Mouse (Mus musculus) stomach, postnatal 0 days (tissue): ENCODE results near the gene Pkn3. TPM values are rescaled to one million over a fixed set of nuclear protein-coding genes. Genes with fewer than 3 reads are reported as not detected.
"Not testable (repeated sequence)": the region's sequence is repeated elsewhere in the genome, so short reads cannot be mapped to it uniquely, and the experiment has no call there.

Source experiments
- ATAC-seq: fragments of 200-750 bp; cut with Nextera tagmentation; 2 replicates; pipeline ENCODE4 v1.8.0; 2017; ENCODE audit not compliant: low FRiP score, low TSS enrichment
- DNase-seq: peaks from one replicate; pipeline ENCODE4 v3.0.0-alpha.2; 2016; ENCODE audit warnings: low spot score
- H3K27ac ChIP-seq: fragments of 300-500 bp; sonication (generic); replicated peaks from 2 replicates; pipeline ENCODE4 v1.5.1; 2014; ENCODE audit warnings: mild to moderate bottlenecking, control low read depth
- H3K27me3 ChIP-seq: fragments of 300-500 bp; sonication (generic); 2 replicates; pipeline ENCODE4 v1.6.1; 2014; ENCODE audit warnings: low read length; ENCODE audit not compliant: control insufficient read depth, insufficient read depth
- H3K36me3 ChIP-seq: fragments of 300-500 bp; sonication (generic); 2 replicates; pipeline ENCODE4 v1.6.1; 2014; ENCODE audit warnings: low read length, mixed read lengths; ENCODE audit not compliant: control insufficient read depth, insufficient read depth
- H3K4me1 ChIP-seq: fragments of 300-500 bp; sonication (generic); replicated peaks from 2 replicates; pipeline ENCODE4 v1.6.1; 2014; ENCODE audit warnings: antibody characterized with exemption; ENCODE audit not compliant: control insufficient read depth, insufficient read depth
- H3K4me2 ChIP-seq: fragments of 300-500 bp; sonication (generic); replicated peaks from 2 replicates; pipeline ENCODE4 v1.6.1; 2014; ENCODE audit warnings: low read depth, mild to moderate bottlenecking, control low read depth, moderate library complexity
- H3K4me3 ChIP-seq: fragments of 300-500 bp; sonication (generic); 2 replicates; pipeline ENCODE4 v1.5.1; 2014; ENCODE audit warnings: low read depth, low read length, control low read depth
- H3K9ac ChIP-seq: fragments of 300-500 bp; sonication (generic); 2 replicates; pipeline ENCODE4 v1.6.1; 2014; ENCODE audit warnings: mild to moderate bottlenecking, low read length, control low read depth, mixed read lengths
- H3K9me3 ChIP-seq: fragments of 300-500 bp; sonication (generic); 2 replicates; pipeline ENCODE4 v1.6.1; 2016; ENCODE audit warnings: low read length; ENCODE audit not compliant: control insufficient read depth
- CTCF ChIP-seq: IDR thresholded peaks from 2 replicates; pipeline ENCODE4 v1.5.1; 2016; ENCODE audit warnings: antibody characterized with exemption, low read depth, mild to moderate bottlenecking, moderate library complexity
- EP300 ChIP-seq: optimal IDR thresholded peaks from 2 replicates; pipeline ENCODE3; 2016; ENCODE audit warnings: antibody characterized with exemption
- WGBS: fragments of 180-500 bp; shearing (Covaris S2); extraction: QIAGEN DNeasy Blood & Tissue Kit; methylation state at CpG from one replicate; pipeline ENCODE4 v1.1.7; 2014; 5-methylcytosine and 5-hydroxymethylcytosine counted together
- polyA plus RNA-seq: library from polyadenylated mRNA; unstranded; fragments of >200 nt; fragmentation: Nextera tagmentation; extraction: Ambion mirVana; gene quantifications from 2 replicates; pipeline ENCODE4 v1.2.1, GENCODE M21; 2015

Gene Pkn3
- polyA plus RNA-seq, 1 experiment from 2014 or later: 3.1 TPM

DNA sequence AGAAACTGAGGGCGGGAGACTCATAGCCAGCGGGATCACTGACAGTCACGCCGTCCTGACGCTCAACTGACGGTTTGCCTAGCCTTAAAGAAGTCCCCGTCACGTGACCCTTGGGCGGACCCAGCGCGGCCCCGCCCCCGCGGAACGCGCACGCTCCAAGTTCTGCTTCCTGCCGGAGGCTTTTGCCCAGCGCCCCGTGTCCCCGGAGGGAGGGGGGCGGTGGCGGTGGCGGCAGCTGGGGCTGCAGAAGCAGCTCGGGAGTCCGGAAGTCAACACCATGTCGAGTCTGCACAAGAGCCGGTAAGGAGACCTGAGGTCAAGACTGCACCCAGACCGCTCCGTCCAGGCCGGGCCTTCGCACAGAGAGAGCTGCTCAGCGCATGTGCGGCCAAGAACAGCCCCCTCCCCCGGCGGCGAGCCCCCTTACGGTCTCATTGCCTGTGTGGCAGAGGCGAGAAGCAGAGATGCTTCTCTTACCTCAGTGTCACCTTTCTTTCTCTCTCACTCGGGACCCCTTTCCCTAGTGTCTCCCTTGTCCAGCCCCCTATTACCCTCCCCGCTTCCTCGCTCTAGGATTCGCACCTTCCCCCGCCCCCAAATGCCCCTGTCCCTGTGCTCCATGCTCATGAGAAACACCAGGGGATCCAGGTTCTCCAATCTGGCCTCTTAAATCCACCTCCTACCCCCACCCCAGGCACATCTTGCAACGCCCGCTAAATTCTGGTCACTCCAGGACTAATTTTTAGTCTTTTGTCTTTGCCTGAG lies 56.3 kb downstream of the Pkn3 start, which contains the start of gene Tbc1d13:
Gene Tbc1d13, plus strand, starts transcription at position 134 of the 765 bp plus-strand sequence.
- ATAC-seq: peak; percentile 95
- TF ChIP-seq EP300 (peak; percentile 43), CTCF (peak; percentile 8; the same call in 1 of the 2 replicates)
- Histone ChIP-seq H3K36me3 (0 out of 2 replicates have a peak, but pooled peaks cover 3% of the 10 kb centered on the region), H3K4me1 (peaks cover 7% of the 10 kb centered on the region), H3K27me3 (no peaks in the 10 kb centered on the region), H3K27ac (peak within 1 kb of the TSS; percentile 88), H3K9ac (peak within 1 kb of the TSS; percentile 84), H3K4me3 (peak within 1 kb of the TSS; percentile 87), H3K4me2 (peak within 1 kb of the TSS; percentile 85), H3K9me3 (no peaks in the 10 kb centered on the region)
- under 1% methylated on average over 45 of the region's 46 CpGs for WGBS
- DNase-seq: peak; percentile 97

- DNase-seq (no peak), ATAC-seq (peak; percentile 3; the same call in 1 of the 2 replicates)
- peak overlapping the region; percentile 84 for H3K9ac ChIP-seq
- WGBS: 14% methylated on average over 6 of the region's 6 CpGs
- peak overlapping the region; percentile 88 for H3K27ac ChIP-seq
- no peaks in the 10 kb centered on the region for H3K27me3 ChIP-seq
- TF ChIP-seq EP300 (no peak), CTCF (no peak)
- H3K36me3 ChIP-seq: 0 out of 2 replicates have a peak, but pooled peaks cover 3% of the 10 kb centered on the region
- peaks cover 7% of the 10 kb centered on the region for H3K4me1 ChIP-seq
- H3K4me2 ChIP-seq: peak overlapping the region; percentile 85
- H3K4me3 ChIP-seq: peak overlapping the region; percentile 87
- H3K9me3 ChIP-seq: no peaks in the 10 kb centered on the region
Measured at GRCm38 (mm10) chr2:30134378-30134711, 56.9 kb downstream of the Pkn3 start.

DNA sequence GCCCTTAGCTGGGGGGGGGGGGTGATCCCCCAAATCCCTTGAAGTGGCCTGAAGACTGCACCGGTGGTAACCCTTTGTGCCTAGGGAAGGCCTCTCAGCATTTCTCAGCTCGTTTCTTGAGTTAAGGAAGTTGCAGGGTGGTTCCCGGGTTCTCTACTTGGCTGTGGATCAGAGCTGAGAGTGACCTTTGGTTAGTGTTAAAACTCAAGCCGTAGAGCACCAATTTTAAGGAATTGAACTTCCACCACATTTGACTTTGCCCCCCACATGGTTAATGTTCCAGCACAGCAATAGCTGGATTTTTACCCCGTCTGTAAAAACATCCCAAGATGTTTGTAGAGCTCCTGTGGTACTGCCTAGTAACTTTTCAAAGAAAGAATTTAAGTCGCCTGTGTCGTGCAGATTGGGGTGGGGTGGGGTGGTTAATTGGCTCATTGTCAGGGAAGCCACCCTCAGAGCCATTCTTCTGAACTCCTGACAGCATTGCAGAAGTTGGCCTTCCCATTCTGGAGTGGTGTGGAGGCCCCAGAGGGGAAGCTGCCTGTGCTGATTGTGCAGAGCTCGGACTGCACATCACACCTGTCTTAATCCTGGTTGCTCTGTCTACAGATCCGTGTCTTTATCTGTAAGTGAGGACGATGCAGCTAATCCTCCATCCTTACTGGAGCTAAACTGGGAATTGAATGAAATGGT lies 57.6 kb downstream of the Pkn3 start:
- H3K36me3 ChIP-seq: peaks cover 4% of the 10 kb centered on the region; the same call in 1 of the 2 replicates
- no peak for TF ChIP-seq EP300
- TF ChIP-seq CTCF: no peak
- WGBS: 50% methylated on average over 10 of the region's 10 CpGs
- DNase-seq (no peak), ATAC-seq (no peak)
- H3K9ac ChIP-seq: peak overlapping the region; percentile 84
- H3K4me3 ChIP-seq: peak overlapping the region; percentile 87
- H3K27ac ChIP-seq: peak overlapping the region; percentile 88
- no peaks in the 10 kb centered on the region for H3K27me3 ChIP-seq
- H3K4me2 ChIP-seq: peak overlapping the region; percentile 85
- no peaks in the 10 kb centered on the region for H3K9me3 ChIP-seq
- H3K4me1 ChIP-seq: peaks cover 7% of the 10 kb centered on the region

- TF ChIP-seq CTCF (no peak), EP300 (no peak)
- Histone ChIP-seq H3K27me3 (no peaks in the 10 kb centered on the region), H3K36me3 (peaks cover 15% of the 10 kb centered on the region), H3K27ac (no peak overlapping the region), H3K4me1 (peaks cover 7% of the 10 kb centered on the region), H3K4me2 (no peak overlapping the region), H3K4me3 (no peak overlapping the region), H3K9me3 (no peaks in the 10 kb centered on the region), H3K9ac (no peak overlapping the region)
- DNase-seq: no peak
- 69% methylated on average over 10 of the region's 10 CpGs for WGBS
- no peak for ATAC-seq
Measured at GRCm38 (mm10) chr2:30136458-30136857, 59.0 kb downstream of the Pkn3 start.

DNA sequence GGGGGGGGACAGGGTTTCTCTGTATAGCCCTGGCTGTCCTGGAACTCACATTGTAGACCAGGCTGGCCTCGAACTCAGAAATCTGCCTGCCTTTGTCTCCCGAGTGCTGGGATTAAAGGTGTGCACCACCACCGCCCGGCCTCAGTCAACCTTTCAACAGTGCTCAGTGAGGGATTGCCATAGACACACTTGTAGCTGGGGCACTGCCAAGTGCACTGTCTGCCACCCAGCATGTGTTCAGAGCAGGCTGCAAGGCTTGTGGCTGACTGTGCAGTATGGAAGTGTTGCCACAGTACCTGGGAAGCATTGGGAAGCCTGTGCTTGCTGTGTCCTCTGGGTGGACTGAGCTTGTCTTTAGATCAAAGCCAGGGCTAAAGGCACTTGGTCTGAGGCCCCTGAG lies 62.5 kb downstream of the Pkn3 start:
- ATAC-seq, DNase-seq, H3K4me2 ChIP-seq, H3K27me3 ChIP-seq, H3K27ac ChIP-seq, H3K9ac ChIP-seq, H3K4me3 ChIP-seq, H3K9me3 ChIP-seq, H3K4me1 ChIP-seq: not testable (repeated sequence)
- peaks cover 31% of the 10 kb centered on the region for H3K36me3 ChIP-seq
- 85% methylated on average over 4 of the region's 4 CpGs for WGBS

Other genes starting within 250 kb of the Pkn3 start
- gene Cercam, start 208.5 kb upstream of the Pkn3 start, polyA plus RNA-seq: 17.7 and 18.7 TPM in 2 replicates
- gene Odf2, start 188.5 kb upstream of the Pkn3 start, polyA plus RNA-seq: 20.5 and 22.6 TPM in 2 replicates
- gene Gle1, start 142.3 kb upstream of the Pkn3 start, polyA plus RNA-seq: 22.7 and 24.1 TPM in 2 replicates
- gene Sptan1, start 112.1 kb upstream of the Pkn3 start, polyA plus RNA-seq: 44.2 and 48.3 TPM in 2 replicates
- 10.9 and 13.2 TPM in 2 replicates for gene Wdr34, start 28.8 kb upstream of the Pkn3 start, polyA plus RNA-seq
- 202 and 206 TPM in 2 replicates for gene Set, start 20.3 kb upstream of the Pkn3 start, polyA plus RNA-seq
- gene Zdhhc12, start 16.0 kb downstream of the Pkn3 start, polyA plus RNA-seq: 27.7 and 27.8 TPM in 2 replicates
- gene Zer1, start 46.9 kb downstream of the Pkn3 start, polyA plus RNA-seq: 2.9 and 3.1 TPM in 2 replicates
- gene Tbc1d13, start 56.1 kb downstream of the Pkn3 start, polyA plus RNA-seq: 3.7 and 3.9 TPM in 2 replicates
- 35.3 and 41.2 TPM in 2 replicates for gene Endog, start 93.8 kb downstream of the Pkn3 start, polyA plus RNA-seq
- 23.9 and 24.0 TPM in 2 replicates for gene Spout1, start 100.8 kb downstream of the Pkn3 start, polyA plus RNA-seq
- 81.2 and 89.3 TPM in 2 replicates for gene Kyat1, start 128.2 kb downstream of the Pkn3 start, polyA plus RNA-seq
- 30.3 and 31.7 TPM in 2 replicates for gene Lrrc8a, start 160.0 kb downstream of the Pkn3 start, polyA plus RNA-seq
- 0.05 and 0.11 TPM in 2 replicates for gene Gm28035, start 162.9 kb downstream of the Pkn3 start, polyA plus RNA-seq
- gene Phyhd1, start 188.5 kb downstream of the Pkn3 start, polyA plus RNA-seq: 5.8 and 7.1 TPM in 2 replicates
- not detected in 2 replicates for gene Gm28038, start 203.4 kb downstream of the Pkn3 start, polyA plus RNA-seq
- 21.1 and 21.9 TPM in 2 replicates for gene Dolk, start 208.7 kb downstream of the Pkn3 start, polyA plus RNA-seq
- gene Nup188, start 208.7 kb downstream of the Pkn3 start, polyA plus RNA-seq: 8.5 and 9.9 TPM in 2 replicates